Mouse (Mus musculus) A20 (cell line): ENCODE results near the gene 1700037H04Rik.

Experiments used
- DNase-seq: peaks from one replicate; pipeline ENCODE4 v3.0.0-alpha.2; 2011; ENCODE audit warnings: low read depth, low spot score

1700037H04Rik gene

DNA sequence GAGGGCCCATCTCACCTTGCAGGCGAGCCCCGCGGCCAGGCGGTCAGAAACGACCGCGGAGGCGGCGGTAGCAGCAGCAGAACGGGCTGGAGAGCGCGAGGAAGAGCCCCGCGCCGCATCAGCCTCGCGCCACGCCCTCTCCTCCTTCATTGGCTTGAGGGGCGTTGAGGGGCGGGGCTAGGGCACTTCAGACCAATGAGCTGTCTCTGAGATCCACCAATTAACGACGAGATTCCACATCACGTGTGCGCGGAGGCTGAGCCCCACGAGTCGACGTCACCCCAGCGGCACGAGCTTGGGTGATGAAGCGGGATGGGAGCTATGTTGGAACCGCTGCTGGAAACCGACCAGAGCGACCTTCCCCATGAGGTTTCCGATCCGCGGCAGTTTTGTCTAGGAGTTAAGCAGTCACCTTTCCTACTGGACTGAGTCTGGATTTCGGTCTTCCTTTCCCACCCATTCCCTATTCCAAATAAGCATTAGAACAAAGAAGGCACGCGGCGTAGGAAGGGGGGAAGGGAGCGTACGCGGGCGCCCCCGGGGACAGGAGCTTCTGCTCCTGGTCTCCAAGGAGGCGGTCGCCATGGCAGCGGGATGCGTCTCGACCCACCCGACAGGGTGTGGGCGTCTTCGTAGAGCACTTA lies at the start of gene 1700037H04Rik:
Gene 1700037H04Rik (minus strand): TSS at position 144 of the 644 bp plus-strand sequence.
- peak; percentile 98 for DNase-seq

DNA sequence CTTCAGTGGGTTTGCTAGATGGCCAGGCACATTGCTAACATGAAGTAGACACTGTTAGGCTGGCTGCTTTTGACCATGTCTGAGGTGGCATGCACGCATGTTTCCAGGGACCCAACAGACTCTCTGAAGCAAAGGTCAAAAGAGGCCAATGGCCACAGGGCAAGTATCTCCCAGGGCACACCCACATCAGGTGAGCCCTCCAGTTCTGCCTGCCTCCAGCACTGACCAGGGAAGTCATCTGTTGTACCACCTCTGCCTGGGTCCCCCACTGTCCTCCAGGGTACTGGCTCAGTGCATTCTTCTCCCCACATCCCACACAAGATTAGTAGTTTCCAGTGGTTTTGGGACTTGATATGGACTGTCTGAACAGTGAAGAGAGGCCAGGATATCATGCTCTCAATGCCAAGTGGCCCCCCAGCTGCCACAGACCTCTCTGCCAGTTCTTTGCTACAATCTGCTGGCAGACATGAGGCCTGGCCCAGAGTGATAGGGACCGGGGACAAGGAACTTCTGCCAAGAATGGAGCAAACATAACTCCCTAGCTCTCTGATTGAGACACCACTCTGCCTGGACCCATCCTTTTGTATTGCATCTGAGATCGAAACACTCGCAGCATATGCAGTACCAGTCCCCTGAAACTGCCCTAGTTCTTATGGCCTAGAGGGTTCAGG lies 49.4 kb upstream of the 1700037H04Rik start:
- DNase-seq, result no peak

DNA sequence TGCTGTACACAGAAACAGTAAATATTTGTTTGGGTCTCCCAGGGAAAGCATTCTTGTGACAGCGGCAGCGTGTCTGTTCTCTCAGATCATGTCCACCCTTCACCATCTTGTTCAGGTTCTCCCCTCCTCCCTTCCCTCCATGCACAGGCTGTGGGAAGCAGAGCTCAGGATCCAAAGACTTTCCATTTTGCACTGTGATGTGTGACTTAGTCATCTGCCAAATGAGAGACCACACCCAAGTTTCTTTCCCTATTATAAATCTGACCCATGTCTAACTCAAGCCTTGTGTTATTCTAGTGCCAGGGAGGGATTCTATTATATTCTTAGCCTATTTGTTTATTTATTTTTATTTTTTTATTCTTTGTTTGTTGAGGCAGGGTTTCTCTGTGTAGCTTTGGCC lies 48.5 kb upstream of the 1700037H04Rik start:
- no peak for DNase-seq

DNA sequence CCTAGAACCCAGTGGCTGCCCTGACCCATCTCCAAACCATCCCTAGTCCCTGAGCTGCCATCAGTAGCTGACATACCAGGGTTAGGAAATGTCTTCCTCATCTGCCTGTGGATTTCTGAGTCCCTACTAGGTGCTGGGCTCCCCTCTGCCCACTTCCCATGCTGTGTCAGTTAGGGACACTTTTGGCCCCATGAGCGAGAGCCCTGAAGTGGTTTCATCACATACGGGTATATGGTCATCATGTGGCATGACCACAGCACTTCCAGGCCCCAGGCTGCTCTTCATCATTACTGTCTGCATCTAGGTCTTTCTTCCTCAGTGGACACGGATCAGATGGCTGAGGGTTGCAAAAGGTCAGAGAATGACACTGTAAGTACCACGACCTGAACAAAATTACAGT lies 46.9 kb upstream of the 1700037H04Rik start, which contains the start of gene Ap5s1:
Gene Ap5s1 (plus strand): TSS at position 301 of the 400 bp plus-strand sequence.
- no peak for DNase-seq

DNA sequence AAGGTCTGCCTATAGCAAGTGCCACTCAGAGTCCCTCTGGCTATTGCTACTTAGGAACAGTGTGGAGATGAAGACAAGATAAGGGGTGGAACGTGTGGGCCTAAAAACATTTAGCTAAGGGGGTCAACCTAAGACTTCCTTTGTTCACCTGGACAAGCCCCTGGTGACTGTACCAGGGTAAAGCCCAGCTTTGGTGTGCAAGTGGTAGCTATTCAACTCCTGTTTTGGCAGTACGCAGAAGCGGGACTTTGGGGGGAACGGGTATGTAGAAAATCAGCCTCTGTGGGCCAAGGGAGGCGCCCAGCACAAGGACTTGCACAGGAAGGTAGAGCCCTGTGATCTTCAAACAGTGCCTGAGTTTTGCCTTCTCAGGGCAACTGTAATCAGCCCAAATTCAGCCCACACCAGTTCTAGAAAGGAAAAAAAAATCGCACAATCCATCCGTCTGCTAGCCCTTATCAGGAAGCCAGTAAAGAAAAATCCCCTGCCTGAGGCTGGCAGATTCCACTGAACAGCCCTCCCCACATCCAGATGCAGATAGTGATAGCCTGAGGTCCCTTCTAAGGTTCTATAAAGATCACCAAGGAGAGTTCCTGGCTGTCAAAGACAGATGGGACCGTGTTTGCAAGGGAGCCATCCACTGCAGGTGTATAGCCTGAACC lies 45.8 kb upstream of the 1700037H04Rik start:
- no peak for DNase-seq

DNA sequence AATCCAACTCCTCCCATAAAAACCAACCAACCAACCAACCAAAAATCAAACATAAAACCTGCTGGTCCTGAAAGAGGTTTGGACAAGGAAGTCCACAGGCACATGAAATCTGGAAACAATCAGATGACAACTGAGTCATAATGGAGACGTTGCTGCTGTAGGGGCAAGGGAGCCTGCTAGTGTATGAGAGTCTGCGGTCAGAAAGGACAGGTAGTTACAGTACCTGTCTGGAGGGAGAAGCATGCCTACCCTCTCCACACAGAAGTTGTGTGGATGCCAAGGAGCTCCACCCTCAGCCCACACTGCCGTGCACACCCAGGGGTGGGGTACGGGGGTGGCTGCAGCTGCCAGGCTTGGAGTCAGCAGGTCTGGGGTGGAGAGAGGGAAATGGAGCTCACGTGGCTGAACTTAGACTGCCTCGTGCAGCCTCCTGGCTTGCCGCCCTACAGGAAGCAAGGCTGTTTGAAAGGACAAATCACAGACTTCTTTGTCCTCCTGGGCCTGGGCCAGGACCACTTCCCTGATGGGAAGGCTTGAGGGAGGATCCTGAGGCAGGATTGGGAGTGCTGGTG lies 44.6 kb upstream of the 1700037H04Rik start:
- no peak for DNase-seq

DNA sequence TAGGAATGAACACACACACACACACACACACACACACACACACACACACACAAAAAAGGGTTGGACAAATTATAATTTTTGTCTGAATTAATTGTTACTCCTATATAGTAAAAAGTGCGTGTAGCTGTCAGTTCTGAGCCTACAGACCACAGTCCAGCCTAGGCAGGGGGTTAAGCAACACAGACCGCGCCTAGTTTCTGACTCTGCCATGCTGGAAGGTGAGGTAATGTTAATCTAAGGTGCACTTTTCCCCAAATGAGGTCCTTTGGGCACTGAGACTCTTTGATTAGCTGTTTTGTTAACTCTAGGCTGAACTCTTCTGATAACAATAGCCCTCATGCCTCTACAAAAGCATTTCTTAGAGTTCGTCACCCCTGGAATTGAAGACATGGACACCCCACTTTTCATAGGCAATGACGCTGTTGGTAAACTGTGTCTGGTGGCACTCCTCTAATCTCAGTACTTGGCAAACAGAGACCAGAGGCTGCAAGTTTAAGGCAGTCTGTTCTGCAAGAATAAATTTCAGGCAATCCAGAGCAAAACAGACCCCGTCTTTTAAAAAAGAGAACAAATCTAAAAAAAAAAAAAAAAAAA lies 44.0 kb upstream of the 1700037H04Rik start:
- DNase-seq, result no peak

DNA sequence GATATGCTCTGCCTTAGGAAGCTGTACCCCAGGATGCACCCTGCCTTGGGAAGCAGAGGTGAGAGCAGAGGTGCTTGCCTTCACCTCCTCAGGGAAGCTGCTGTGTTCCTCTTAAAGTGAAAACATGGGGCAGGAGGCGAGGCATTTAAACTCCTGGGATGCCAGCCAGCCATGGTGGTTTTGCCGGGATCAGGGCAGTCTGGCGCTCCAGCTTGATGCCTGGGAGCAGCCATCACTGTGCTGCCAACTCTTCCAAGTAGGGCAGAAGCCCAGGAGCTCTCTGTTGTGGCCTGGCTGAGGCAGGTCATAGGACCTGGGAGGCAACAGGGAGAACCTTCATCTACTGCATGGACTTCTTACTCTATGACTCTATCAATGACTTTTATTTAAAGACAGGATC lies 41.4 kb upstream of the 1700037H04Rik start:
- no peak for DNase-seq

DNA sequence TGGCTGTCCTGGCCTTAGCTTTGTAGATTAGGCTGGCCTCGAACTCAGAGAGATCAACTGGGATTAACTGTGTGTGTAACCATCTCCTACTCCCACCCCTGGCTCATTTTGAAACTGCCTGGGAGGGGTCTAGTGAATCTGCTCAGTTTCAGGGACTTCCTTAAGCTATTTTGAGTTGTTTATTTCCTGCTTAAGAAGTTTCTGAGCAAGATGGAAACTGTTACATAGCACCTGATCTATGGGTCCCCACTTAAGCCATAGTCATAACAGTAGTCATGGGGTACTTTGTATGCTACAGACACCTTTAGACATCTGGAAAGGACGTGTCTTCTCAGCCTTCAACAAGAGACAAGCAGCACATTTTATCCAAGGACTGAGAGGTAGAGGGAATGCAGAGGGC lies 40.8 kb upstream of the 1700037H04Rik start:
- DNase-seq, result peak; percentile 80

DNA sequence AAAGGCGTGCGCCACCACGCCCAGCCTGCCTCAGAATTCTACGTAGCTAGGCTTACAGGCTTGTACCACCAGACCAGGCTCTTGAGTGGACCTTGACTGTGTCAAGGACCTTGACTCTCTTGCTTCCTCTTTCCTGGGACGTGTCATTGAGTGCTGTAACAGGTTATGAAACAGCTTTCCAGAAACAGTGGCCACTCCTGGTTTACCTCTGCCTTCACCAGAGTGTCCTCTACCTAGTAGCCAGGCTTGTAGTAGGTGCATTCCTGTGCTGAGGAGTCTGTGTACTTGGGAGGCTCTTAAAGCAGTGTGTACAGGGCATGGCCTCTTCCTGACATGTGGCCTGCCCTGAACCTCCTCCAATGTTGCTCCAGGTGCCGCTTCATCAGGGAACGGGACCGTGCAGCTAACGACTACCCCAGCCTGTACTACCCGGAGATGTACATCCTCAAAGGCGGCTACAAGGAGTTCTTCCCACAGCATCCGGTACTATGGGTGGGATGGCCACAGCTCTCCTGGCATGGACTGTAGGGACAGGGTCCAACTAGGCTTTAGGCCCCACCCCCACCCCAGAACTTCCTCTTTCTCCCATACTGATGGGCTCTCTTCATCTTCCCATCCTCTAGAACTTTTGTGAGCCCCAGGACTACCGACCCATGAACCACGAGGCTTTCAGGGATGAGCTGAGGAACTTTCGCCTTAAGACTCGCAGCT lies 36.9 kb upstream of the 1700037H04Rik start:
- DNase-seq, result no peak

DNA sequence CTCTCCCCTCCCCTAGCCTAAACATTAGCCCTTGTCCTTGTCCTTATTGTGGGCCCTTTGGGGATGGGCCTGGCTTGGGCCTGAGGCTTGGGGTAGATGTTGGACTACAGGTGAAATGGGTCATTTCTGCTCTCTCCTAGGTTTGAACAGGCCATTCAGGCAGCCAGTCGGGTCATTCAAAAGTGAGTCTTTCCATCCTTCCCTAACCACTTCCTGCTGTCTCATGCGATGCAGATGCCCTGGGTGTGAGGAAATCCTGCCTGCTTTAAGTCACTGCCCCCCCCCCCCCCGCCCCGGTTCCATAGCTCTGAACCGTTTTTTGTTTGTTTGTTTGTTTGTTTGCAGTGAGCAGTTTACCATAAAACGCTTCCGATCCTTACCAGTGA lies 31.1 kb upstream of the 1700037H04Rik start:
- DNase-seq, result no peak

DNA sequence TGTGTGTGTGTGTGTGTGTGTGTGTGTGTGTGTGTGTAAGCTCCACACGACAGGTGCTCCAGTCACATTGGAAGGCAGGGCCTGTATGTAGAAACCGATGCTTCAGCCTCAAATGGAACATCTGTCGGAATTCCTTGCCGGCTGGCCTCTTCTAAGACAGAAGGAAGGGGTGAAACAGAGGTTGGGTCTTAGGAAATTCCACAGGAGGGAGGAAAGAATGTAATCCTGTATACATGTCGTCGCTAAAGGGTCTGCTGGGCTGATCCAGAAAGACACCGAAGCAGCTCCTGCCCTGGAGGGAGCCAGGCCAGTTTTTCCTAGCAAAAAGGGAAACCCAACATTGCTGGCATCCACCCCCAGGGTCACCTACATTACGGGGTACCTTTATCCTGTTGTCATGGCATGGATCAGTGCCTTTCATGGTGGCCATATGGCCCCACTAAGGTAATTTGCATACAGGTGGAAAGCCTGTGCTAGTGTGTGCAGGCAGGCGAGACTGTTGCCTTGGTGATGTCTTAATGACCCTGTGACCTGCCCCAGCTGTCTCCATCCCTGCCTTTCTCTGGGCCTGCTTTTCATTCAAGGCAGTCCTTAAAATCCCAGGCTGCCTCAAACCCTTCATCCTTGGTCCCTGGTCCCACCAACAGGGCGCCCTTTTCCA lies 30.6 kb upstream of the 1700037H04Rik start:
- DNase-seq, result peak; percentile 92

DNA sequence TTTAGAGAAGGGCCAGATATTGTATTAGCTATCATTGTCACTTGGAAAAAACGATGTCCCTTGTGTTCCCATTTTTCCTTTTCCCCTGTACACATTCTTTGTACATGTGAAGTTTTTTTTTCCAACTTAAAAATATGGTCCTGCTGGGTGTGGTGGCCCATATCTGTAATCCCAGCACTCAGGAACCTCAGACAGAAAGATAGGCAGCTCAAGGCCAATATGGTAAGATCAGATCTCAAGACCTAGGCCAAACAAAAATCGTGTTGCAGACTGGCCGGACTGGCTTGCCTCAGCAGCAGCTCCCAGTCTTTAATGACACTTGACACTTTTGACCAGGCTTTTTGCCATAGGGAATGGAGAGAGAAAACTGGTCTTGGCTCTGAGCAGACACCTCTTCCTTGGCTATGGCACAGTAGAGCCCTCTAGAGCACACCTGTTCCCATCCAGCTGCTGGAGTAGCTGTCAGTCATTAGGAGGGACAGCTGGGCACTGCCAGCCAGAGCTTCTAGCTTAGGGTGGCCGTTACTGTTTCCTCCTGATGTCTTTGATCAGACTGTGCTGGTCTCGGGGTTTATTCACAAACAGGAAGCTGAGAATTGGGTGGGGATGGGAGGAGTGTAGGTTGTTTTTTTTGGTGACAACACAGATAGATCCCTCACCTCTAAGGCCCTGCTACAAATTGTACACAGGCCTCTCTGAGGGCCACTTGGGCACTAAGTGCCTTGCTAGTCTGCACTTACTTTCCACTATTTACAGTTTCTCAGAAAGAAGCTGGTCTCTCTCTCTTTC lies 29.8 kb upstream of the 1700037H04Rik start:
- peak; percentile 90 for DNase-seq

DNA sequence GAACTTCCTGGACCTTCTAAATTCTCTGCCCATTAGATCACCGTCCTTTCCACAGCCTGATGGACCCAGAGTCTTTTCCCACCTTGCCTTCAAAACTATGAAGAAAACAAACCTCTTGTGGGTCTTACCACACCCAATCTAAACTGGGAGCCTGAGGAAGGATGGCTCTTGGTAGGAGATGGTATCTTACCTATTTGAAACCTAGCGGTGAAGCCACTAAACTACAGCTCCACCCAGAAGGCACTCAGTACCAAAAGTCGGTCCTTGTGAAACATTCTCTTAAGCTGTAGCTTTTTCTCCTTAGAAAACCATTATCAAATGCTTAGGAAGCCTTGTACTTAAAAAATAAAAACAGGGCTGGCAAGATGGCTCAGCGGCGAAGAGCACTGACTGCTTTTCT lies 28.4 kb upstream of the 1700037H04Rik start:
- peak; percentile 70 for DNase-seq

DNA sequence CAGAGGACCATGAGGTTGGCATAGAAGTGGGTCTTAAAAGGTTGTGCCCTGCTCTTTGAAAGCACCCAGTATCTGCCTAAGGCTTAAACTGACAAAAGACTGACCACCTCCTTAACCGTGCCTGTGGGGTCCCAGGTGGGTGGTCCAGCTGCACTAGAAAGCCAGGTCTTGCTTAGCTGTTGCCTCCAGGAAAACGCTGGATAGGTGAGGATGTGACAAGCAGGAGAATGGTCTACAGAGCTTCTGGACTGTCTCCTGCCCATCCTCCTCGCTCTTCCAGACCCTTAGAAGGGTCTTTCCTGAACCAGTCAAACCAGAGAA lies 27.7 kb upstream of the 1700037H04Rik start:
- no peak for DNase-seq

DNA sequence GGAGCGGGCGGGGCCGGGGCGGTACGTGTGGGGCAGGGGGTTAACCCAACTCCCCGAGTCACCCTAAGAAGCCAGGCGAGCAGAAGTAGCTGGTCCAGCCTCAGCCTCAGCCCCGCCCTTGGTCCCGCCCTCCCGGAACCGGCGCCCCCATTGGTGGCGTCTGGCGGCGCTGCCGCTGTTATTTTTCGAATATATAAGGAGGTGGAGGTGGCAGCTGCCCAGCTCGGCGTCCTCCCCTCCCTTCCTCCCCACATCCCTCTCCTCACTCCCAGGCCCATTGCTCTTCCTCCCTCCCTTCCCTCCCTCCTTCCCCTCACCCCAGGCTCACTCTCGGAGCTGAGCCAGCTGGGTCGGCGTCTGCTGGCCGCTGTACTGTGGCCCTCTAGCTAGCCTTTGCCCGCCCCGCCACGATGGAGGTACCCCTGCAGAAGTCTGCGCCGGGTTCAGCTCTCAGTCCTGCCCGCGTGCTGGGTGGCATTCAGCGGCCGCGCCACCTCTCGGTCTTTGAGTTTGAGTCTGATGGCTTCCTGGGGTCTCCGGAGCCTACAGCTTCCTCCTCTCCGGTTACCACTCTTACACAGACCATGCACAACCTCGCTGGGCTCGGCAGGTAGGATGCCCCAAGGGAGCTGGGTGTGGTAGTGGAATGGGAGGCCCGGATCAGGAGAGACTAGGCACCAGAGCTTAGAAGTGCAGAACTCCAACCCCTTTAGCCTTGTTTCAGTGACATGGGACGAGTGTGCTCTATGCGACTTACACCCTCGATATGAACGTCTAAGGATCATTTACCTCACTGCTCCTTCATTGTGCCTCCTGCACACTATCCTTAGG lies 27.1 kb upstream of the 1700037H04Rik start, which contains the start of the genes Cdc25b and Spef1:
Gene Cdc25b (plus strand): TSS at position 179 of the 831 bp plus-strand sequence.
Gene Spef1 (minus strand): TSS at position 512 of the 831 bp plus-strand sequence.
- peak; percentile 96 for DNase-seq

DNA sequence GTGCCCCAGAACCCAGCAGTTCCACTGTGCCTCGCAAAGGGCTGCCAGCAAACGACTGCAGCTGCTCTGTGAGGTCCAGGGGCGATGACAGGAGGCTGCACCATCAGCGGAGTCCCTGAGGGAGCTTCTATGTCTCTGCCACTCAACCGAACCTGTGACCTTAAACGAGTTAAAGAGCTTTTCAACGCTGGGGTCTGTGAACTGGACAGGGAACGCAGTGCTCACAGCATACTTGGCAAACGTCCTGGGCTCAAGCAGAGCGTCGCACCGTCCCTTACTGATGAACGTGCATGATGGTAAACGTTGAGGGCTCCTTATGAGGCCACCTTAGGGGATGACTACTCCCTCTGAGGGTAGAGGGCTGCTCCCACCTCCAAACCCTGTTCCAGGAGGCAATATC lies 26.5 kb upstream of the 1700037H04Rik start:
- no peak for DNase-seq

DNA sequence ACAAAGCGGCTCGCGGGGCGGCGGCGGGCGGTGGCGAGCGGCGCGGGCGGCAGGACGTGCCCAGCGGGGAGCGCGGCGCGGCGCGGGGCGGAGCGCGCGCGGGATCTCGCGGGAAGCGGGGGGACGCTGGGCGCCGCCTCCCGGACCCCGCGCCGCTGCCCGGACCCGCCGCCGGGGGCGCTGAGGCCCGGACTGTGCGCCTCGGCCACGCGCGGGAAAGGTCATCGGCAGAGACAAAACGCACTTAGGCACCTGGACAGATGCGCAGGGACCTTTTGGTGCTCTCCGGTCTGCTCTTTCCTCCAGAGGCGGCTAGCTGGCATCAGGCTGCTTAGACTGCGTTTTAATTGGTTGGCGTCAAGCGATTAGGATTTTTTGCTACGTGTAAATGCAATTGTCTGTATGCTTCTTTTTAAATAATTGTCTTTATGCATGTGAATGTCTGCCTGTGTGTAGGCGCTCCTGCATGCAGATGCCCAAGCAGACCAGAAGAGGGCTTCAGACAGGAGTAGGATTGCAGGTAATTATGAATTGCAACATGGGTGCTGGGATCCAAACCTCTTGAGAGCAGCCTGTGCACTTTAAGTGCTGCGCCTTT lies 20.2 kb upstream of the 1700037H04Rik start, which contains the start of gene Cenpb:
Gene Cenpb (minus strand): TSS at position 78 of the 598 bp plus-strand sequence.
- DNase-seq, result peak; percentile 91
